Mouse (Mus musculus) cerebellum, postnatal 10 days (tissue): ENCODE results near the gene Cttn.

Source experiments
- DNase-seq, 2 experiments: peaks; one replicate each; pipeline ENCODE4 v3.0.0; 2021; ENCODE audit warnings: mixed read lengths in 2 of 2

The Cttn gene

GRCm38 (mm10) chr7:144470545-144471059 is at the start of gene Cttn:
Cttn (minus strand) TSS chr7:144471009.
- peak; percentile 95 for DNase-seq

- DNase-seq = no peak
Observed at GRCm38 (mm10) chr7:144519852-144520251, 49.0 kb upstream of the Cttn start.

- DNase-seq = peak in 1 of 2 experiments; percentile 38
Observed at GRCm38 (mm10) chr7:144516711-144517110, 45.9 kb upstream of the Cttn start.

GRCm38 (mm10) chr7:144509090-144509489 is 38.3 kb upstream of the Cttn start:
- DNase-seq = no peak

- DNase-seq = no peak
Observed at GRCm38 (mm10) chr7:144506807-144507206, 36.0 kb upstream of the Cttn start.

GRCm38 (mm10) chr7:144503959-144504358 is 33.1 kb upstream of the Cttn start:
- no peak for DNase-seq

- no peak for DNase-seq
Observed at GRCm38 (mm10) chr7:144492931-144493330, 22.1 kb upstream of the Cttn start.

- no peak for DNase-seq
Observed at GRCm38 (mm10) chr7:144490201-144490873, 19.5 kb upstream of the Cttn start.

- no peak for DNase-seq
Observed at GRCm38 (mm10) chr7:144489067-144489774, 18.4 kb upstream of the Cttn start.

GRCm38 (mm10) chr7:144480314-144480713 is 9.5 kb upstream of the Cttn start:
- no peak for DNase-seq

GRCm38 (mm10) chr7:144479569-144479968 is 8.8 kb upstream of the Cttn start:
- DNase-seq = no peak

GRCm38 (mm10) chr7:144475741-144476140 is 4.9 kb upstream of the Cttn start:
- no peak for DNase-seq

- no peak for DNase-seq
Observed at GRCm38 (mm10) chr7:144473486-144473885, 2.7 kb upstream of the Cttn start.

- DNase-seq = no peak
Observed at GRCm38 (mm10) chr7:144471103-144471502, 294 bp upstream of the Cttn start.

GRCm38 (mm10) chr7:144469908-144470544 is 783 bp downstream of the Cttn start:
- DNase-seq = no peak

GRCm38 (mm10) chr7:144469181-144469641 is 1.6 kb downstream of the Cttn start:
- peak; percentile 30 to 37 for DNase-seq

GRCm38 (mm10) chr7:144468741-144469140 is 2.1 kb downstream of the Cttn start:
- DNase-seq = no peak

GRCm38 (mm10) chr7:144462577-144462976 is 8.2 kb downstream of the Cttn start:
- no peak for DNase-seq

- no peak for DNase-seq
Observed at GRCm38 (mm10) chr7:144461246-144461902, 9.4 kb downstream of the Cttn start.

- no peak for DNase-seq
Observed at GRCm38 (mm10) chr7:144458881-144459280, 11.9 kb downstream of the Cttn start.

GRCm38 (mm10) chr7:144450661-144451060 is 20.1 kb downstream of the Cttn start:
- DNase-seq = peak; percentile 30 to 47

- peak; percentile 99 for DNase-seq
Observed at GRCm38 (mm10) chr7:144449637-144450570, 20.9 kb downstream of the Cttn start.
